Mouse (Mus musculus): Measurements from ENCODE around the gene Ercc6l2.

DNA sequence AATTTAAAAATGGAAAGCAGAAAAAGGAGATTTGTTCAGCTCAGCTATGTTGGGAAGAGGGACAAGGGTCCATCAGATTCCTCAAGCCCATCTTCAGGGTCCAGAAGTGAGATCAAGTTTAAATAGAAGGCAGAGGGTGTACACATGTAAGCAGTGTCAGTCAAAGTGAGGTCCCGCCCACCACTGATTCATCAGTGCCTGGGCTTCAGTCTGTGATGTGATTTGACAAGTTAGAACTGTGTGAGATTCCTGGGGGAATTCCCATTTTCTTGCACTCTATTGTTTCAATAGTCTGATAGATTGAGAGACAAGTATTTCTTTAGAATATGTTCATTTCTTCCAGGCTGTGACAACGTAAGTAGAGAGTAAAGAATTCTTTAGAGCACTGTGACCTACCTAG lies 30.7 kb downstream of the Ercc6l2 start:
- no peak for TF ChIP-seq POLR2A (IDR thresholded peaks at IDR 0.05; ENCODE audit: extremely low read depth, insufficient read depth, low read length)
- no peak for TF ChIP-seq CTCF (IDR thresholded peaks at IDR 0.05; ENCODE audit: extremely low read depth, insufficient read depth, low read length)
